Mouse (Mus musculus) erythroblast, embryonic 14.5 days (primary cell): Measurements from ENCODE around the gene Vmn2r43. TPM values are rescaled to one million over a fixed set of nuclear protein-coding genes. Genes with fewer than 3 reads are reported as not detected.
"Not testable (repeated sequence)": the region's sequence is repeated elsewhere in the genome, so short reads cannot be mapped to it uniquely, and the experiment has no call there.

Experiments
- H3K27me3 ChIP-seq: 2 replicates; pipeline ENCODE4 v1.6.1; 2012; ENCODE audit warnings: inconsistent platforms; ENCODE audit not compliant: control insufficient read depth
- H3K36me3 ChIP-seq: 2 replicates; pipeline ENCODE4 v1.6.1; 2012; ENCODE audit warnings: mild to moderate bottlenecking, inconsistent platforms; ENCODE audit not compliant: control insufficient read depth
- H3K4me1 ChIP-seq: 2 replicates; pipeline ENCODE4 v1.6.1; 2012; ENCODE audit warnings: inconsistent platforms; ENCODE audit not compliant: control insufficient read depth
- H3K4me3 ChIP-seq: replicated peaks from 2 replicates; pipeline ENCODE3; 2012; ENCODE audit warnings: moderate library complexity, mild to moderate bottlenecking, inconsistent platforms
- H3K9me3 ChIP-seq: 2 replicates; pipeline ENCODE4 v1.6.1; 2012; ENCODE audit warnings: low read length, inconsistent platforms, mixed read lengths; ENCODE audit not compliant: control insufficient read depth
- polyA plus RNA-seq: library from polyadenylated mRNA; stranded (reverse); fragments of >175 nt; gene quantifications from 2 replicates; pipeline ENCODE4 v1.2.3, GENCODE M21; 2012

Gene Vmn2r43
- polyA plus RNA-seq = not detected in 2 replicates

DNA sequence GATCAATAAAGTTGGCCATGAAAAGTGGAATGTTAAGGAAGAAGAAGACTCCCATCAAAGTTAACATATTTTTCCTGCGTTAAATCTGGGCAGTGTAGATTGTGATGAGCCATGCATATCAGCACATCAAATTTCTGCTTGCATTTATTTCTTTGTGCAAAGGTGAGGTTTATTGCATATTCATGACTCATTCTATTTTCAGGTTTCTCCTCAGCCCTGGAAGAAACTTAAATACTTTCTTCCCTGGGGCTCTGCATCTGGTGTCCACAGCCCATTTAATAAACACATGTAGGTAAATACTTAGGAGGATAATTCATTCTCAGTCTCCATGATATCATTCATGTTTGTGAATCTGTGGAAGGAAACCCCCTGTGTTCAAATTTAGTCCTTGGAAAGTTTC is at the start of gene Vmn2r43:
Vmn2r43 (minus strand) TSS at position 101 of the 400 bp plus-strand sequence.
- not testable (repeated sequence) for H3K4me3 ChIP-seq, H3K27me3 ChIP-seq, H3K36me3 ChIP-seq, H3K9me3 ChIP-seq, H3K4me1 ChIP-seq

DNA sequence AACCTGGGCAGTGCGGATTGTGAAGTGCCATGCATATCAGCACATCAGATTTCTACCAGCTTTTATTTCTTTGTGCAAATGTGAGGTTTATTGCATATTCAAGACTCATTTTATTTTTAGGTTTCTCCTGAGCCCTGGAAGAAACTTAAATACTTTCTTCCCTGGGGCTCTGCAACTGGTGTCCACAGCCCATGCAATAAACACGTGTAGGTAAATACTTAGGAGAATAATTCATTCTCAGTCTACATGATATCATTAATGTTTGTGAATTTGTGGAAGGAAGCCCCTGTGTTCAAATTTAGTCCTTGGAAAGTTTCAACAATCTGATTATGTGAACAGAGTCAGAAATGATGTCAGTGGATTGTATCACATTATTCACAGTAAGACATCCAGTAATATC is 60.2 kb downstream of the Vmn2r43 start, which contains the start of gene Vmn2r42:
Vmn2r42 (minus strand) TSS at position 101 of the 400 bp plus-strand sequence.
- H3K4me1 ChIP-seq, H3K9me3 ChIP-seq, H3K27me3 ChIP-seq, H3K4me3 ChIP-seq, H3K36me3 ChIP-seq: not testable (repeated sequence)

Other genes with a start within 250 kb of the Vmn2r43 start
- 0.01 TPM in 1 of 2 replicates, not detected in the other for gene Vmn2r41, start 98.9 kb downstream of the Vmn2r43 start, polyA plus RNA-seq
- gene Vmn2r42, start 60.3 kb downstream of the Vmn2r43 start, polyA plus RNA-seq = 0.02 TPM in 1 of 2 replicates, not detected in the other
- gene Vmn2r44, start 122.7 kb upstream of the Vmn2r43 start, polyA plus RNA-seq = 0.01 TPM in 1 of 2 replicates, not detected in the other
- gene Vmn2r45, start 228.5 kb upstream of the Vmn2r43 start, polyA plus RNA-seq = not detected in 2 replicates